Mouse (Mus musculus) erythroblast, embryonic 14.5 days (primary cell): ENCODE data around the gene Fv1.

ENCODE experiments used
- GATA1 ChIP-seq: IDR thresholded peaks from 2 replicates; pipeline ENCODE4 v1.6.1; 2012; ENCODE audit warnings: low read length, inconsistent platforms, mixed read lengths
- TAL1 ChIP-seq: IDR thresholded peaks from 3 replicates; pipeline ENCODE4 v1.6.1; 2012; ENCODE audit warnings: low read length, inconsistent platforms, mixed read lengths

GRCm38 (mm10) chr4:147862051-147862450 lies 6.7 kb upstream of the Fv1 start:
- no peak for TF ChIP-seq GATA1
- no peak for TF ChIP-seq TAL1
